Mouse (Mus musculus): ENCODE results near the gene Hist2h2be. TPM values are rescaled to one million over a fixed set of nuclear protein-coding genes. Genes with fewer than 3 reads are reported as not detected.
"Not testable (repeated sequence)": the region's sequence is repeated elsewhere in the genome, so short reads cannot be mapped to it uniquely, and the experiment has no call there.

Hist2h2be gene
- polyA plus RNA-seq, 1 experiment from 2014 or later, result 8.6 TPM

DNA sequence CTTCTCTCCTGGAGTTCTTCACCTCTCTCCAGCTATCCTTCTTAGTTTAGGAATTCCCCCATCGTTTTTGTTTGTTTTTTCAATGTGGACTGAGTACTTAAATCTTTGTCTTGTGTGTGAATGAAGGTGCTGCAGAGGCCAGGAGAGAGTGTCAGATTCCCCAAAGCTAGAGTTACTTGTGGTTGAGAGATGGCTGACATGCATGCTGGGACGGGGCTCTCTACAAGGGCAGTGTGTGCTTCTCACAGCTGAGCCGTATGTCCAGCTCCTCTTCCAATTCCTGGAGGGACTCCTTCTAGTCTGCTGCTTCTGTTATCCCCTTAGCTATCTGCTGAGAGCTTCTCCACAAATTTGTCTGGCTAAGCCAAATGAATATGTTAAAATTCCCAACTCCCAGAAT, 14.9 kb downstream of the Hist2h2be start:
- Histone ChIP-seq H3K36me3 (ENCODE audit: control insufficient read depth, insufficient read depth) (no peaks in the 10 kb centered on the region), H3K9me3 (ENCODE audit: control insufficient read depth, low read length) (no peaks in the 10 kb centered on the region), H3K27ac (ENCODE audit: low read length) (no peak overlapping the region), H3K4me1 (replicated peaks; ENCODE audit: control insufficient read depth, insufficient read depth, low read length) (peaks cover 15% of the 10 kb centered on the region), H3K27me3 (replicated peaks; ENCODE audit: control insufficient read depth, insufficient read depth, low read length) (no peaks in the 10 kb centered on the region), H3K4me3 (replicated peaks; ENCODE audit: low read length) (no peak overlapping the region), H3K4me2 (ENCODE audit: low read length) (no peak overlapping the region), H3K9ac (replicated peaks; ENCODE audit: low read depth, low read length) (no peak overlapping the region)
- no peak for ATAC-seq
- WGBS, result 71% methylated on average over 3 of the region's 3 CpGs

DNA sequence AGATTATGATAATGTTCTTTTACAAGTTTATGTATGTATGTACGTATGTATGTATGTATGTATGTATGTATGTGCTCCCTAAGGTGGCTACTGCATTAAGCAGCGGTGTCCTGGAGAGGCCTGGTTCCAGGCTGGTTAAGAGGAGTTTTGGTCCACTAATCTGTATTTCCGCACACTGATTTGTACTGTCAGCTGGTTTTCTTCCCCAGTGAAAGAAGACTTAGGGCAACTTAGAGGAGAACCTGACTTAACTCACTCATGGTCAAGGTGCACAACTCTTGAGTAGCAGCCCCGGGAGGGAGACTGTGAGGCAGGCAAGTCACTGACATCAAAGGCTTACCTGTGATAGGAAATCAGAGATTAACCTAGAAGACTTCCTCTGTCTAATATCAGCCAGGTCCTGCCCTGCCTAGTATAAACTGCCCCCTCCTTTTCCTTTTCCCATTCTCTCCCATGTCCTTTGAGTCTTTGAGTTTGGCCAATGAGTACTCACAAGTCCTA, 16.0 kb downstream of the Hist2h2be start:
- Histone ChIP-seq H3K36me3 (ENCODE audit: control insufficient read depth, insufficient read depth) (no peaks in the 10 kb centered on the region), H3K4me2 (ENCODE audit: low read length) (peak overlapping the region; percentile 48), H3K9me3 (ENCODE audit: control insufficient read depth, low read length) (no peaks in the 10 kb centered on the region), H3K4me1 (replicated peaks; ENCODE audit: control insufficient read depth, insufficient read depth, low read length) (peaks cover 16% of the 10 kb centered on the region), H3K27ac (ENCODE audit: low read length) (no peak overlapping the region), H3K9ac (replicated peaks; ENCODE audit: low read depth, low read length) (no peak overlapping the region), H3K27me3 (replicated peaks; ENCODE audit: control insufficient read depth, insufficient read depth, low read length) (no peaks in the 10 kb centered on the region), H3K4me3 (replicated peaks; ENCODE audit: low read length) (peak overlapping the region; percentile 40; the same call in 1 of the 2 replicates)
- ATAC-seq, result no peak
- WGBS, result 84% methylated on average over 4 of the region's 4 CpGs

DNA sequence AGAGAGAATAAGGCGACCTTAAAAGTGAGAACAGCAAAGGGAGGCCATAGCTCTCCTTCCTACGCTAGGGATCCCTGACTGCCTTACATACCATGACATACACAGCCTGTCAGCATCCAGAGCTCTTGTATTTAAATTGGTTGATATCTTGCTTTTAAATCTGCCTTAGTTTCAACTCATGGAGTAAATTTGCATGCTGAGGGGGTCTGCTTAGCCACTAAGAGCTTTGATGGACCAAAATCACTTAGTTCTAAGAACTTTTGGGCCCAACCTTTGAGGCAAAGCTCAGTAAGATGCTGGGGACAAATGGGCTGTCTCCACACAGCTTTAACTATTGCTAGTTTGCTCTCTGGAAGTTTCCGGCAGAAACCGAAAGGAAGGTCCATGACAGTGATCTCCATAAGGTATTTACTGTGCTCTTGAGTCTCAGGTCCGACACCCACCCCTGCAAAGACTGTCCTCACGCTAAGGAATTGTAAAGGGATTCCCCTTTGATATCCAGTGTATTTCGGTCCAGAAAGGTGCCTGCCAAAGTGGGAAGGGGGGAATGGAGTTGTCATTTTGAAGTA, 16.5 kb downstream of the Hist2h2be start:
- 17% methylated on average over 7 of the region's 7 CpGs for WGBS
- Histone ChIP-seq H3K4me3 (replicated peaks; ENCODE audit: low read length) (peak overlapping the region; percentile 40), H3K27ac (ENCODE audit: low read length) (no peak overlapping the region)

DNA sequence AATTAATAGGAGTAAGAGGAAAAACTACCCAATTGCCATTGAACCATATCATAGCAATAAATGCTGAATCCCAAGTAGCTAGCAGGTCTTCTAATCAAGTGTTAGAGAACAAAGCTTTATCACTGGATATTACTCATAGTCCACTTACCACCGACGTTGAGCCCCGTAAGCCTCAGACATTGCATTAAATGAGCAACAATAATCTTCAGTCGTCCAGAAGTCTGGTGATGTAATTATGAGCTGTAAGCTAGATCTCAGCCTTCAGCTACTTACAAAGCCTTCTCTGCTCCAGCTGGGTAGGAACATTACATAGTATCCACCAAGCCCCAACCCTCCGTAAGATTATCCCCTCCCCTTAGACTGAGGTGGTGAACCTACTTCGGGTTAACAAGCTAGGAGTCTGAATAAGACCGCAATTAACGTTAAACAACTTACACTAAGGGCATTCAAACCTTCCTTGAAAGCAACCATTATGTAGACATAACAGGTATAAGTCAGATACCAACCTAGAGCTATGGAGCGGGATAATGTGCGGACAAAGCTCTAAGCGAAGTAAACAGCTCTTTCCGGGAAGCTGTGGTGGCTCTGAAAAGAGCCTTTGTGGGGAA, 17.1 kb downstream of the Hist2h2be start:
- Histone ChIP-seq H3K27ac (ENCODE audit: low read length) (peak overlapping the region; percentile 42), H3K27me3 (replicated peaks; ENCODE audit: control insufficient read depth, insufficient read depth, low read length) (no peaks in the 10 kb centered on the region)
- under 1% methylated on average over 12 of the region's 12 CpGs for WGBS

More for the DNA sequence above, 16.5 kb downstream of the Hist2h2be start:
- ATAC-seq, result no peak
- peak overlapping the region; percentile 41; the same call in 1 of the 2 replicates for H3K9ac ChIP-seq (replicated peaks; ENCODE audit: low read depth, low read length)
- H3K4me2 ChIP-seq (ENCODE audit: low read length), result peak overlapping the region; percentile 48
- no peaks in the 10 kb centered on the region for H3K27me3 ChIP-seq (replicated peaks; ENCODE audit: control insufficient read depth, insufficient read depth, low read length)
- H3K9me3 ChIP-seq (ENCODE audit: control insufficient read depth, low read length), result no peaks in the 10 kb centered on the region
- H3K36me3 ChIP-seq (ENCODE audit: control insufficient read depth, insufficient read depth), result no peaks in the 10 kb centered on the region
- H3K4me1 ChIP-seq (replicated peaks; ENCODE audit: control insufficient read depth, insufficient read depth, low read length), result peaks cover 16% of the 10 kb centered on the region

DNA sequence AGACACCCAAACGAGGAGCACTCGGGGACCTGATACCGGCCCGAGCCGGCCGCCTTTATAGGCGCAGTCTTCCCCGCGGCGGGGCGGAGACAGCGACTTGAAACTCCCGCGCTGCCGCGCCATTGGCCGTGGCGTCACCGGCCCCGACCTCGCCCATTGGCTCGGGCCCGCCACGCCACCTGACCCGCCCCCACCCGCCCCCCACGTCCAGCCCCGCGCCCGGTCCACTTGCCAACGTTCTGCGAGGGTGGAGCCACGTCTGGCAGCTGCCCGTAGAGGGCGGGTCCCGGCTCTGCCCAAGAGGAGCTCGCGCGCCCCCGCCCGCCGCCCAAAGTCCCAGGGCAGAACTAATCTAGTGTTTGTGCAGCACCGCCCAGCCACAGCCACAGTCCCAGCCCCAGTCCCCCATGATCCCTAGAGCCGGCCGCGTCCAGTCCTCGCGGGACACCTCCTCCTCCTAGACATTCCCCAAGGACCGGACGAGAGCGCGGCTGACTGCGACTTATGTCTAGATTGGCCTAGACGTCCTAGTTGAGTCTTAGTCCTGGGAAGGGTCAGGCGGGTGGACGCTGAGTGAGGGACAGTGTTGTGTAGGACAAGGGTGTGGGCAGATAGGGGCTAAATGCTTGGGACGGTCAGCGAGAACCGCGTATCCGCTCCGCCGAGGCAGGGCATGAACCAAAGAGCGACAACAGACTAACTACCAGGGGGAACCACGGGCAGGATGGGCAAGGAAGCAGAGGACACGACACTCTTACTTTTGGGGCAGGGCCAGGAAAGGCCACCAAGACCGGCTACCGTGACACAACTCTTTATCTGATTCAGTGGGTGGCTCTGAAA, 18.3 kb downstream of the Hist2h2be start, which contains the start of gene Hist2h3c2:
Gene Hist2h3c2, minus strand, starts transcription at position 174 of the 840 bp plus-strand sequence.
- Histone ChIP-seq H3K27ac (ENCODE audit: low read length) (peak within 1 kb of the TSS; percentile 42), H3K4me3 (replicated peaks; ENCODE audit: low read length) (peak within 1 kb of the TSS; percentile 40), H3K9ac (replicated peaks; ENCODE audit: low read depth, low read length) (peak within 1 kb of the TSS; percentile 51), H3K4me1 (replicated peaks; ENCODE audit: control insufficient read depth, insufficient read depth, low read length) (peaks cover 16% of the 10 kb centered on the region), H3K4me2 (ENCODE audit: low read length) (peak within 1 kb of the TSS; percentile 48)
- not testable (repeated sequence) for H3K36me3 ChIP-seq (ENCODE audit: control insufficient read depth, insufficient read depth); H3K9me3 ChIP-seq (ENCODE audit: control insufficient read depth, low read length); H3K27me3 ChIP-seq (replicated peaks; ENCODE audit: control insufficient read depth, insufficient read depth, low read length)
- WGBS, result 2% methylated on average over 9 of the region's 68 CpGs
- ATAC-seq, result peak; percentile 87

More for the DNA sequence above, 17.1 kb downstream of the Hist2h2be start:
- Histone ChIP-seq H3K9me3 (ENCODE audit: control insufficient read depth, low read length) (no peaks in the 10 kb centered on the region), H3K36me3 (ENCODE audit: control insufficient read depth, insufficient read depth) (no peaks in the 10 kb centered on the region), H3K9ac (replicated peaks; ENCODE audit: low read depth, low read length) (peak overlapping the region; percentile 51), H3K4me1 (replicated peaks; ENCODE audit: control insufficient read depth, insufficient read depth, low read length) (peaks cover 16% of the 10 kb centered on the region), H3K4me2 (ENCODE audit: low read length) (peak overlapping the region; percentile 48), H3K4me3 (replicated peaks; ENCODE audit: low read length) (peak overlapping the region; percentile 40)
- no peak for ATAC-seq

DNA sequence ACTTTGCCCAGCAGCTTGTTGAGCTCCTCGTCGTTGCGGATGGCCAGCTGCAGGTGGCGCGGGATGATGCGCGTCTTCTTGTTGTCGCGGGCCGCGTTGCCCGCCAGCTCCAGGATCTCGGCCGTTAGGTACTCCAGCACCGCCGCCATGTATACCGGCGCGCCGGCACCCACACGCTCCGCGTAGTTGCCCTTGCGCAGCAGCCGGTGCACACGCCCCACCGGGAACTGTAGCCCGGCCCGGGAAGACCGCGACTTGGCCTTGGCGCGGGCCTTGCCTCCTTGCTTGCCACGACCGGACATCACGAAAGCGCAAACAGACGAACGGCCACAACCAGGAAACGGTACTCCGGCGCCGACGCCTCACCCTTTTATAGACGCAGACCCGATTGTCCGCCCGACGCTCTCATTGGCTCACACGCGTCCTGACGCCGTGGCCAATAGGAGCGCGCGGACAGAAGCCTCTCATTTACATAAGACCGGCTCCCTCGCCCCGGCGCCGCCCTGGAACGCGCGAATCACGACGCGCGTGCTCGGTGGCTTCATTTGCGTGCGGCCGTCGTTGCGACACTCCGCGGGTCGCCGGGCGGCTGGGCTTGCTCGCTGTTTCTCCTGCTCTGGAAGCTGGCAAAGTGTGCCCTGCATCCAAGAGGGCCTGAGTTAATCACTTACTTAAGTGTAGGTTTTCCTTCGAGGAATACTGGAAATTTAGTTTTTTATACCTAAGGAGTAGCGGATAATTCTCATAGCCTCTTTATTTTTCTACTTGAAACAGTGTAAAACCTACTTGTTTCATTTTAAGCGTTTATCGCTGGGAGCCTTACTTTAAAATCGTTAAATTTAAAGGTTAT, 19.3 kb downstream of the Hist2h2be start, which contains the start of gene Hist2h2aa2:
Gene Hist2h2aa2, minus strand, starts transcription at position 328 of the 850 bp plus-strand sequence.
- Histone ChIP-seq H3K4me1 (replicated peaks; ENCODE audit: control insufficient read depth, insufficient read depth, low read length) (peaks cover 22% of the 10 kb centered on the region), H3K4me2 (ENCODE audit: low read length) (peak within 1 kb of the TSS; percentile 58), H3K9ac (replicated peaks; ENCODE audit: low read depth, low read length) (peak within 1 kb of the TSS; percentile 46; the same call in 1 of the 2 replicates), H3K27ac (ENCODE audit: low read length) (peak within 1 kb of the TSS; percentile 85), H3K4me3 (replicated peaks; ENCODE audit: low read length) (peak within 1 kb of the TSS; percentile 42)
- not testable (repeated sequence) for H3K36me3 ChIP-seq (ENCODE audit: control insufficient read depth, insufficient read depth); H3K9me3 ChIP-seq (ENCODE audit: control insufficient read depth, low read length); H3K27me3 ChIP-seq (replicated peaks; ENCODE audit: control insufficient read depth, insufficient read depth, low read length)
- WGBS, result 4% methylated on average over 23 of the region's 85 CpGs
- ATAC-seq, result peak; percentile 86

DNA sequence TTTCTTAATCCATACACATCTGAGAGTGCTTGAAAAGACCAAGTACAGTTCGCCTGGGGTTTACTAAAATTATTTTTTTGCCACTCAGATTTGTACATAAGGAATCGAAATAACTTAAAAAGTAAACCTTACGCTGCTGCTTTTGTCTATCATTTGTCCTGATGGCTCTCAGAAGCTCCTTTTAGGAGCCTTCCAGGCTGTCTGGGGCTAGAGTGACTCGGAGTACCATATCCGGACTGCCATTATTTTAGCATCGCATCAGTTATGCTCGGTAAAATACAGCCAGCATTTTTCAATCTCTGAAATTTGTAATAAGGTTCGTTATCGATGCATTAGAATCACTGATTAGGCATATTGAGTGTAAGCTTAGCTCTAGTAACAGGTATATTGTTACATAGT, 19.9 kb downstream of the Hist2h2be start:
- 68% methylated on average over 9 of the region's 9 CpGs for WGBS

DNA sequence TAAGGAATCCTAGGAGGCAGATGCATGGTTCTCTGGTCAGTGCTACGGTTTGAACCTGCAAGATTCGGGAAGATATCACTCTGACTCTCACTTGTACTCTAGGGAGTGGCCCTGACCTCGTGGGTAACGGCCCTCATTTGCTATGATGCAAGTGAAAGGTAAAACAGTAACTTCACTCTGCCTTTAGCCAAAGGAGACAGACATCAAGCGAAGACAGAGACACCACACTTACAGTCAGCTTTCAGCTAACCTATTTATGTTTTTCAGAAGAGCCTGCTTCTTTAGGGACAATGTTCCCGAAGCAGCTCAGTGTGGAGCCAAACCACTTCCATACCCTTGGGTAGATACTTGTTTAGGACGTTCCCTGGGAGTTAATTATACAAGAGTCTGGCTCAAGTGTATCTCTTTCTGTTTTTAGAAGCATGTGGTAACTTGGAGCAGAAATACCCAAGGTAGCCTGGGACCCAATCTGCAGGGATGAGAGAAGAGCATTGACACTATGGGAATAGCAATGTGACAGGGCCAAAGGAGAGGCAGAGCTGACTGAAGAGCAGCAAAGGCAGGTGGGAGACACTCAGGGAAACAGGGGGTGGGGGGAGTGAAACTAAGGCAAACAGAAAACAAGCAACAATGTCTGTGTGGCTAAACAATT, 23.1 kb downstream of the Hist2h2be start:
- H3K27ac ChIP-seq (ENCODE audit: low read length), result 0 out of 2 replicates have a peak overlapping the region, but pooled peaks have one; percentile 96
- ATAC-seq, result no peak
- H3K4me3 ChIP-seq (replicated peaks; ENCODE audit: low read length), result no peak overlapping the region

More for the DNA sequence above, 19.9 kb downstream of the Hist2h2be start:
- no peaks in the 10 kb centered on the region for H3K9me3 ChIP-seq (ENCODE audit: control insufficient read depth, low read length)
- H3K4me2 ChIP-seq (ENCODE audit: low read length), result peak overlapping the region; percentile 58
- H3K4me3 ChIP-seq (replicated peaks; ENCODE audit: low read length), result no peak overlapping the region
- ATAC-seq, result no peak
- no peaks in the 10 kb centered on the region for H3K27me3 ChIP-seq (replicated peaks; ENCODE audit: control insufficient read depth, insufficient read depth, low read length)
- H3K4me1 ChIP-seq (replicated peaks; ENCODE audit: control insufficient read depth, insufficient read depth, low read length), result peaks cover 22% of the 10 kb centered on the region
- peak overlapping the region; percentile 45; the same call in 1 of the 2 replicates for H3K9ac ChIP-seq (replicated peaks; ENCODE audit: low read depth, low read length)
- peak overlapping the region; percentile 78 for H3K27ac ChIP-seq (ENCODE audit: low read length)
- no peaks in the 10 kb centered on the region for H3K36me3 ChIP-seq (ENCODE audit: control insufficient read depth, insufficient read depth)

More for the DNA sequence above, 23.1 kb downstream of the Hist2h2be start:
- Histone ChIP-seq H3K27me3 (replicated peaks; ENCODE audit: control insufficient read depth, insufficient read depth, low read length) (no peaks in the 10 kb centered on the region), H3K4me2 (ENCODE audit: low read length) (no peak overlapping the region; the same call in 1 of the 2 replicates), H3K36me3 (ENCODE audit: control insufficient read depth, insufficient read depth) (no peaks in the 10 kb centered on the region), H3K9me3 (ENCODE audit: control insufficient read depth, low read length) (no peaks in the 10 kb centered on the region), H3K4me1 (replicated peaks; ENCODE audit: control insufficient read depth, insufficient read depth, low read length) (peaks cover 14% of the 10 kb centered on the region), H3K9ac (replicated peaks; ENCODE audit: low read depth, low read length) (no peak overlapping the region; the same call in 1 of the 2 replicates)
- 82% methylated on average over 7 of the region's 7 CpGs for WGBS

Data from forebrain, embryonic 16.5 days (tissue).